Mouse (Mus musculus) midbrain, postnatal 0 days (tissue): Measurements from ENCODE around the gene Paxx. TPM values are rescaled to one million over a fixed set of nuclear protein-coding genes. Genes with fewer than 3 reads are reported as not detected.

Experiments used
- ATAC-seq: fragments of 200-750 bp; cut with Nextera tagmentation; 2 replicates; pipeline ENCODE4 v1.8.0; 2017; ENCODE audit warnings: moderate number of reproducible peaks, mild to moderate bottlenecking, moderate TSS enrichment, moderate library complexity; ENCODE audit not compliant: low FRiP score
- DNase-seq: peaks from one replicate; pipeline ENCODE4 v3.0.0-alpha.2; 2015; ENCODE audit warnings: low spot score
- H3K27ac ChIP-seq: fragments of 300-500 bp; sonication (generic); 2 replicates; pipeline ENCODE4 v1.5.1; 2014; ENCODE audit warnings: low read depth, mild to moderate bottlenecking, low read length, mixed read lengths
- H3K27me3 ChIP-seq: fragments of 300-500 bp; sonication (generic); 2 replicates; pipeline ENCODE4 v1.6.1; 2014; ENCODE audit warnings: low read length, control low read depth, mixed read lengths; ENCODE audit not compliant: insufficient read depth
- H3K36me3 ChIP-seq: fragments of 300-500 bp; sonication (generic); 2 replicates; pipeline ENCODE4 v1.6.1; 2014; ENCODE audit warnings: low read length, control low read depth, mixed read lengths; ENCODE audit not compliant: insufficient read depth
- H3K4me1 ChIP-seq: fragments of 300-500 bp; sonication (generic); 2 replicates; pipeline ENCODE4 v1.6.1; 2014; ENCODE audit warnings: mild to moderate bottlenecking, control low read depth, antibody characterized with exemption, low read length, mixed read lengths; ENCODE audit not compliant: insufficient read depth
- H3K4me2 ChIP-seq: fragments of 300-500 bp; sonication (generic); 2 replicates; pipeline ENCODE4 v1.6.1; 2014; ENCODE audit warnings: low read depth, mild to moderate bottlenecking, low read length, mixed read lengths; ENCODE audit not compliant: poor library complexity, severe bottlenecking
- H3K4me3 ChIP-seq: fragments of 300-500 bp; sonication (generic); 2 replicates; pipeline ENCODE4 v1.5.1; 2014; ENCODE audit warnings: low read depth, mild to moderate bottlenecking, low read length, moderate library complexity
- H3K9ac ChIP-seq: fragments of 300-500 bp; sonication (generic); replicated peaks from 2 replicates; pipeline ENCODE4 v1.6.1; 2014; ENCODE audit warnings: mild to moderate bottlenecking, low read length, moderate library complexity, mixed read lengths; ENCODE audit not compliant: poor library complexity, severe bottlenecking
- H3K9me3 ChIP-seq: fragments of 300-500 bp; sonication (generic); 2 replicates; pipeline ENCODE4 v1.6.1; 2016; ENCODE audit warnings: low read length, control low read depth
- CTCF ChIP-seq: IDR thresholded peaks from 2 replicates; pipeline ENCODE4 v1.5.1; 2016; ENCODE audit warnings: antibody characterized with exemption, mild to moderate bottlenecking
- WGBS: fragments of 180-500 bp; shearing (Covaris S2); extraction: QIAGEN DNeasy Blood & Tissue Kit; methylation state at CpG from one replicate; pipeline ENCODE4 v1.1.7; 2014; 5-methylcytosine and 5-hydroxymethylcytosine counted together
- polyA plus RNA-seq: library from polyadenylated mRNA; unstranded; fragments of >200 nt; fragmentation: Nextera tagmentation; extraction: Ambion mirVana; gene quantifications from 2 replicates; pipeline ENCODE4 v1.2.1, GENCODE M21; 2015
- total RNA-seq: library from RNA; depleted of rRNA; stranded (reverse); fragments of >200 nt; gene quantifications from 2 replicates; pipeline ENCODE4 v1.2.3, GENCODE M21; 2014

The Paxx gene
- total and polyA plus RNA-seq, 2 experiments from 2014 or later = 151 to 195 TPM

DNA sequence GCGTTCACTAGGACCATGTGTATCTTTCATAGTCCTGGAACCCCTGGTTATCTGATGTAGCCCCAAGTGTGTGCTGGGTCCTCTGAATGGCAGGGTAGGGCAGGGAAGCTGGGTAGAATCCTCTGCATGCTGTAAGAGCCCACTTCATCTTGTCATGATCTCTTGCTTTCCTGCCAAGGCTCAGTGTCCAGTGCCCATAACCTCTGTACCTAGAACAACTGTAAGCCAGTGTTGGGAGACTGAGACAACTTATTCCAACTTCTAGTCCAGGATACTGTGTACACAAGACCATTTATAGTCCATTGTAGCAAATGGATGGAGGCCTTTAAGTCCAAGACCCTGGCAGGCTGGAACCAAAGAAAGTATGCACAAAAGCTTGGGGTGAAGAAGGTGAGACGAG lies 4.4 kb upstream of the Paxx start:
- Histone ChIP-seq H3K9me3 (no peaks in the 10 kb centered on the region), H3K4me1 (peaks cover 4% of the 10 kb centered on the region; the same call in 1 of the 2 replicates), H3K4me2 (no peak overlapping the region), H3K9ac (no peak overlapping the region), H3K4me3 (no peak overlapping the region), H3K27me3 (no peaks in the 10 kb centered on the region), H3K27ac (no peak overlapping the region), H3K36me3 (no peaks in the 10 kb centered on the region)
- ATAC-seq = no peak
- no peak for TF ChIP-seq CTCF
- 87% methylated on average over 2 of the region's 2 CpGs for WGBS
- no peak for DNase-seq

DNA sequence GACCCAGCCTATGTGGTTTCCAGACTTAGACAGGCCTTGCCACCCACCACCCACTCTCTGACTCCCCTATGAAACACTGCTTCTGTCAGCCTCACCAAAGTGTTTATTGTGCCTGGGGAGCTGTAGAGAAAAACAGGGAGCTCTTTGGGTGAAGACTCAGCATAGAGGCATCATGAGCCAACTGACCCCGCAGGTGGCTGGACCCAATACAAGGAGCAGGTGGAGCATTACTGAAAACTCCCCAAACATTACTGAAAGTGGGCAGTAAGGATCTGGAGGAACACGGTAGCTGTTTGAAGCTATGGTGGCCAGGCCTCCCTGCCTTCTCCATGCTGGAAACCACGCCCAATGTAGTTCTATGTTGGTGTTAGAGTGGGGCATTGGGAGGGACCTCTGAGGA lies 2.7 kb upstream of the Paxx start:
- no peak for DNase-seq
- Histone ChIP-seq H3K27me3 (no peaks in the 10 kb centered on the region), H3K4me3 (no peak overlapping the region), H3K9me3 (no peaks in the 10 kb centered on the region), H3K27ac (no peak overlapping the region), H3K36me3 (peaks cover 8% of the 10 kb centered on the region), H3K4me2 (no peak overlapping the region), H3K9ac (no peak overlapping the region), H3K4me1 (peaks cover 15% of the 10 kb centered on the region)
- no peak for TF ChIP-seq CTCF
- WGBS = 91% methylated on average over 3 of the region's 3 CpGs
- ATAC-seq = no peak

DNA sequence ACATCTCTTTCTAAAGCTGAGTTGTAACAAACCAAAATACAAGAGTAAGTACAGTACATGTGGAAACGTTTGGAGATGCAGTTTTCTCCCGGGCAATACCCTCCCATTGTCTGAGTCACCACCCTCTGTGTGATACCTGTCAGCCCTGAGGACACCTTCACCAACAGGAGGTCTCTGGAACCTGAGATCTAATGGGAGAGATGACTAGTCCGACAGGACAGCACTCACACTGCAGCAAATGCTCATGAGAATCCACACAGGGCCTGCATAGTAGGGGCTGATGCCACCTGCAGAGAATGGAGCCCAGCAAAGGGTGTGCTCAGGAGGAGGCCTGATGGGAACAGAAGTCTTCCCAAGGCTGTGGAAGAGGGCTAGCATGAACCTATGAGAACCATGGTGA lies 513 bp upstream of the Paxx start:
- H3K4me2 ChIP-seq = peak overlapping the region; percentile 95
- 21% methylated on average over 3 of the region's 3 CpGs for WGBS
- peak overlapping the region; percentile 58 for H3K4me3 ChIP-seq
- peak overlapping the region; percentile 86 for H3K9ac ChIP-seq
- no peaks in the 10 kb centered on the region for H3K27me3 ChIP-seq
- DNase-seq (no peak), ATAC-seq (no peak; the same call in 1 of the 2 replicates)
- H3K27ac ChIP-seq = peak overlapping the region; percentile 86
- H3K4me1 ChIP-seq = peaks cover 15% of the 10 kb centered on the region
- H3K9me3 ChIP-seq = no peaks in the 10 kb centered on the region
- TF ChIP-seq CTCF = no peak
- H3K36me3 ChIP-seq = peaks cover 17% of the 10 kb centered on the region

DNA sequence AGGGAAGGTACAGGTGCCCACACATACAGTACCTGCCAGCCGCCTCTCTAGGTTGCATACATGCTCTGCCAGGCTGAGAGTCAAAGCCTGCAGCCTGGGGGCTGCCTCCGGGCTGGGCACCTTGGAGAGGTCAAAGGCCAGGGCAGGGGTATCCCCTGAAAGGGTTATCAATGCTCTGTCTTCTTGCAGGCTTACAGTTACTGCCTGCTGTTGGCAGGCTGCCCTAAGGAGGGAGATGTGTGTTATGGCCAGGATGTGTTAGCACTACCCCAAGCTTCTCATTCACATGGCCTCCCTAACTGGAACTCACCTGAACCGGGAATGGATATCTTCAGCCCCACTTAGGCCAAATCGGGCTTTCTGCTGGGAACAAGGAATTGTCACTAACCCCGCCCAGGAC lies 759 bp downstream of the Paxx start:
- peak overlapping the region; percentile 95 for H3K4me2 ChIP-seq
- DNase-seq (no peak), ATAC-seq (peak; percentile 15; the same call in 1 of the 2 replicates)
- H3K36me3 ChIP-seq = peaks cover 17% of the 10 kb centered on the region
- 32% methylated on average over 5 of the region's 5 CpGs for WGBS
- H3K27me3 ChIP-seq = no peaks in the 10 kb centered on the region
- no peak for TF ChIP-seq CTCF
- peaks cover 15% of the 10 kb centered on the region for H3K4me1 ChIP-seq
- H3K4me3 ChIP-seq = peak overlapping the region; percentile 58
- H3K27ac ChIP-seq = peak overlapping the region; percentile 86
- H3K9me3 ChIP-seq = no peaks in the 10 kb centered on the region
- H3K9ac ChIP-seq = peak overlapping the region; percentile 86

DNA sequence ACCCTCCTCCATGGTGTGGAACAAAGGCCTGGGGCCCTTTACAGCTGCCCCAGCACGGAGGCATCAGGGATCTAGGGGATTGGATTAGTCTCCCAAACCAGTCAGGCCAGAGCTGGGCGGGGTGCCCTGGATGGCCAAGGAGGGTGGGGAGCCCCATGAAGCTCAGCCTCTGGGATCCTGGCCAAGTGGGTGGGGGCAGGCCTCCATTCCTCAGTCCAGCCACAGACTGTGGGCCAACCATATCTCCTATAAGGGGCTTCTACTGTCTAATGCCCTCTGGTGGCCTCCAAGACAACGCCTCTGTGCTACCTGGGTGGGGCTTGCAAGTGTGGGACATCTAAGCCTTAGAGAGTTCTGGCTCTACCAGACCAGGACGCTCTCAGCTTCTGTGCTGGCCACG lies 2.0 kb downstream of the Paxx start:
- TF ChIP-seq CTCF = no peak
- no peak for ATAC-seq
- no peaks in the 10 kb centered on the region for H3K27me3 ChIP-seq
- WGBS = 83% methylated on average over 5 of the region's 5 CpGs
- H3K9me3 ChIP-seq = no peaks in the 10 kb centered on the region
- no peak overlapping the region for H3K4me2 ChIP-seq
- DNase-seq = peak; percentile 12
- H3K4me1 ChIP-seq = peaks cover 15% of the 10 kb centered on the region
- H3K9ac ChIP-seq = no peak overlapping the region
- no peak overlapping the region for H3K27ac ChIP-seq
- no peak overlapping the region for H3K4me3 ChIP-seq
- peaks cover 17% of the 10 kb centered on the region for H3K36me3 ChIP-seq

DNA sequence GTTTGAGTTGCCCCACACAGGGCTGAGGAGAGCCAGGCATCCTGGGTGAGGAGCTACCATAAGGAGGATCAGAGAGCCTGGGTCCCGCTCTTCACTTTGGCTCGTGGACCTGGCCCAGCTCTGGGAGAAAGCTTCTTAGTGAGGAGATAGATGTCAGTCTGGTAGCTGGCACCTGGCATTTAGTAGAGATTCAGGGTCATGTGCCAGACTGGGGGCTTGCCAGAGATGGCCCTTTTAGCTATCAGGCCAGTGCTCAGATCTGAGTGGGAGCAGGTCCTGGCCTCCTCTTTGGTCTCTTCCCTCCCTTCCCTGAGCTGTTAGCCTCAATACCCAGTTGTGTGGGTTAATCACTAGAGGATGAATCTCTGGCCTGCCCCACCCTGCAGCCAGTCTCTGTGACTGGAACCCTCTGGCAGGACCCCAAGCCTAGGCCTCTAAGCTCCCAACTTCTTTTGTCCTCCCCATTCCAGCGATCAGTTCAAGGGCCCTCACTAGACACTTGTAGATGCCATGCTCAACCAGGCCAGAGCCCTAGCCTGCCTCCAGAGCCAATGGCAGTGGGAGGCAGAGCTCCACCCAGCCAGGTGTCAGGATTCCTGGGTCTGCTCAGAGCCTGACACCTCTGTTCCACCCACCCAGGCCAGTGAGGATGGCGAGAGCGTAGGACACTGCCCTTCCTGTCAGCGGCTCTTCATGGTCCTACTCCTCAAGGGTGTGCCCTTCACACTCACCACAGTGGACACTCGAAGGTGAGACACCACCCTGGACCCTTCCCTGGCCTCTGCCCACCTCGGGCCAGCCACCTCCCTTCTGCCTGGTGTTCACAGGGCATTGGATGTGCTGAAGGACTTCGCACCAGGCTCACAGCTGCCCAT lies 3.6 kb downstream of the Paxx start:
- H3K36me3 ChIP-seq = peaks cover 17% of the 10 kb centered on the region
- DNase-seq (no peak), ATAC-seq (no peak)
- no peak overlapping the region for H3K9ac ChIP-seq
- 87% methylated on average over 9 of the region's 9 CpGs for WGBS
- no peaks in the 10 kb centered on the region for H3K27me3 ChIP-seq
- no peak for TF ChIP-seq CTCF
- no peak overlapping the region for H3K4me2 ChIP-seq
- no peak overlapping the region for H3K4me3 ChIP-seq
- H3K9me3 ChIP-seq = no peaks in the 10 kb centered on the region
- no peak overlapping the region for H3K27ac ChIP-seq
- H3K4me1 ChIP-seq = peaks cover 15% of the 10 kb centered on the region
